8 mouse cellular contexts compared by ENCODE assay signal in the genomic region with DNA sequence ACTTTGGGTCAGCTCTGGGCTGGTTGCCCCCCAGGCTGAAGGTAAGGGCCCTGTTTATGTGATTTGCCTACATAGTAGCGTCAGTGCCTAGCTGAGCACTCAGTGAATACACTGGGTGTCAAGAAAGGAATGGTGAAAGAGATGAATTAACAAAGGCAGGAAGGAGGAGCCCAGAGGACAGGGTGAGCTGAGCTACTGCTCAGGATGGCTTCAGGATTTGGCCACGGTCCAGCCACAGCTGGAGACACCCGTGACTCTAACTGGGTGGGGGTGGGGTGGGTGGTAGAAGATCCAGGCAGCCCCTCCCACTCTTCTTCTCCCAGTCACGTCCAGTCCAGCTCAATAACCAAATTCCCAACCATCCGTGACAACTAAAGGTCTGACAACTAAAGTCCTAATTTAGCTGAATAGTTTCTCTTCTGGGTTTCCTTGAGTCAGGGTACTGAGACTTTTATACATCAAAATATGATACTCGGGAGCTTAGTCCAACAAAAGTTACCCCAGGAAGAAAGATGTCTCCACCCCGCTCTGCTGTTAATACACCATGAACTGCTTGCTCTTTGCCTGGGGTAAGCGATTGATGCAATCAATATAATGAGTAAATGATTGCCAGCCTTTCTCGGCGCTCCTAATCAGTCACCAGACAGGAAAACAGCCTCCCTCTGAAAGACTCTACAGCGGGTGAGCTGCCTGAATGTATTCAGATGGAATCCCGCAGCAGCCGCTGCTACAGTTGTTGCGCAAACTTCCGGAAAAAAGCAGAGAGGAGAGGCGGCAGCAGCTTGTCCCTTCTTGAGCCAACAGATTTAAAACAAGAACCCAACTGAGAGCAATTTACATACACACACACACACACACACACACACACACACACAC. TPM values are rescaled to one million over a fixed set of nuclear protein-coding genes. Genes with fewer than 3 reads are reported as not detected.
DNase-seq lines count a peak whose midpoint lies in the region; ATAC-seq and TF ChIP-seq lines count a peak whose summit lies in the region.

No protein-coding gene starts in this region.

- H3K9me3 ChIP-seq in liver, postnatal 0 days (ENCODE audit: low read length): no peaks in the 10 kb centered on the region
- no peaks in the 10 kb centered on the region for H3K9me3 ChIP-seq in neural tube, embryonic 12.5 days

- no peak for TF ChIP-seq EP300 in liver, postnatal 0 days (IDR thresholded peaks at IDR 0.05; ENCODE audit: low read depth)

- 0 out of 2 replicates have a peak overlapping the region, but pooled peaks have one; percentile 26 for H3K9ac ChIP-seq in liver, postnatal 0 days (replicated peaks)
- peak overlapping the region; percentile 35; the same call in 1 of the 2 replicates for H3K9ac ChIP-seq in neural tube, embryonic 12.5 days

- H3K4me1 ChIP-seq in liver, postnatal 0 days (ENCODE audit: insufficient read depth): peaks cover 13% of the 10 kb centered on the region
- H3K4me1 ChIP-seq in neural tube, embryonic 12.5 days: peaks cover 18% of the 10 kb centered on the region

- peak overlapping the region; percentile 74 for H3K27ac ChIP-seq in liver, postnatal 0 days (ENCODE audit: low read depth)
- H3K27ac ChIP-seq in neural tube, embryonic 12.5 days: no peak overlapping the region

- peak; percentile 91 for ATAC-seq in common myeloid progenitor, adult 5-6 weeks (replicated peaks; ENCODE audit: low read depth, poor library complexity, severe bottlenecking)
- ATAC-seq in liver, postnatal 0 days: peak; percentile 97
- peak; percentile 69 for ATAC-seq in neural tube, embryonic 12.5 days (ENCODE audit: low FRiP score, low read depth)

- peak; percentile 79 for DNase-seq in layer of hippocampus, adult 9-11 months
- no peak for DNase-seq in layer of hippocampus, postnatal 10 days (ENCODE audit: low spot score in 2 of 2)
- DNase-seq in heart, adult 8-10 months (ENCODE audit: low spot score): peak; percentile 57
- DNase-seq in kidney, adult 11 months: peak; percentile 82
- DNase-seq in liver, postnatal 0 days: peak; percentile 69
- DNase-seq in cerebellum, adult 11 months: no peak

- WGBS in liver, postnatal 0 days (ENCODE audit: insufficient replicate concordance): 8% methylated on average over 16 of the region's 16 CpGs
- 8% methylated on average over 16 of the region's 16 CpGs for WGBS in neural tube, embryonic 12.5 days

- H3K27me3 ChIP-seq in liver, postnatal 0 days (ENCODE audit: insufficient read depth, low read length): no peaks in the 10 kb centered on the region
- no peaks in the 10 kb centered on the region for H3K27me3 ChIP-seq in neural tube, embryonic 12.5 days (replicated peaks)

- TF ChIP-seq CTCF in liver, postnatal 0 days (IDR thresholded peaks at IDR 0.05; ENCODE audit: low read depth): no peak

- H3K4me3 ChIP-seq in liver, postnatal 0 days (ENCODE audit: low read depth, low read length): peak overlapping the region; percentile 24
- H3K4me3 ChIP-seq in neural tube, embryonic 12.5 days: 0 out of 2 replicates have a peak overlapping the region, but pooled peaks have one; percentile 9

- no peaks in the 10 kb centered on the region for H3K36me3 ChIP-seq in liver, postnatal 0 days (replicated peaks; ENCODE audit: insufficient read depth, low read length)
- H3K36me3 ChIP-seq in neural tube, embryonic 12.5 days: no peaks in the 10 kb centered on the region

- peak overlapping the region; percentile 59 for H3K4me2 ChIP-seq in liver, postnatal 0 days (ENCODE audit: low read depth, low read length)
- peak overlapping the region; percentile 55 for H3K4me2 ChIP-seq in neural tube, embryonic 12.5 days (replicated peaks)

RNA-seq across cellular contexts. Expression of gene Ywhaq, which starts 8.9 kb away (rescaled TPM):
- total RNA-seq in layer of hippocampus, postnatal 10 days (2021): 100 to 1,000 TPM; 644 to 671 TPM
- 232 and 249 TPM in 2 replicates for total RNA-seq in common myeloid progenitor, adult 5-6 weeks (2017)
- total RNA-seq in heart, adult 8-10 months (2022): 10 to 100 TPM; 52.2 to 54.3 (median 53.1) TPM
- 116 and 120 TPM in 2 replicates for polyA plus RNA-seq in liver, postnatal 0 days (2015; fragmentation: Nextera tagmentation; extraction: Ambion mirVana)
- polyA plus RNA-seq in neural tube, embryonic 12.5 days (2016; fragmentation: Nextera tagmentation; extraction: Ambion mirVana): 1,106 and 1,139 TPM in 2 replicates

RNA-seq across cellular contexts. Expression of gene Adam17, which starts 52.9 kb away (rescaled TPM):
- 10 to 100 TPM; 21.5 to 26.4 TPM for total RNA-seq in layer of hippocampus, postnatal 10 days (2021)
- 55.2 and 61.6 TPM in 2 replicates for total RNA-seq in common myeloid progenitor, adult 5-6 weeks (2017)
- 10 to 100 TPM; 34.4 to 56.3 (median 43.4) TPM for total RNA-seq in heart, adult 8-10 months (2022)
- 8.1 and 9.9 TPM in 2 replicates for polyA plus RNA-seq in liver, postnatal 0 days (2015; fragmentation: Nextera tagmentation; extraction: Ambion mirVana)
- polyA plus RNA-seq in neural tube, embryonic 12.5 days (2016; fragmentation: Nextera tagmentation; extraction: Ambion mirVana): 28.6 and 35.2 TPM in 2 replicates

Comparison
In these comparisons a context has a peak if more than half of its experiments do, and no peak if none do; other contexts are left out.
1. DNase-seq: peak in layer of hippocampus, adult 9-11 months (single experiment), heart, adult 8-10 months (single experiment), kidney, adult 11 months (single experiment) and liver, postnatal 0 days (single experiment); none in layer of hippocampus, postnatal 10 days (0 of 2) and cerebellum, adult 11 months (single experiment).
2. Peak in every context shown above with its lines, with median percentiles within 50 percentile points of each other: ATAC-seq.